Mouse (Mus musculus): ENCODE measurements at regions not wholly inside any gene's neighbourhood (a gene's known extent, or its start where the extent isn't known, plus 50 kb on each side); places are given as distances from the start of the nearest gene placed in this dataset.

DNA sequence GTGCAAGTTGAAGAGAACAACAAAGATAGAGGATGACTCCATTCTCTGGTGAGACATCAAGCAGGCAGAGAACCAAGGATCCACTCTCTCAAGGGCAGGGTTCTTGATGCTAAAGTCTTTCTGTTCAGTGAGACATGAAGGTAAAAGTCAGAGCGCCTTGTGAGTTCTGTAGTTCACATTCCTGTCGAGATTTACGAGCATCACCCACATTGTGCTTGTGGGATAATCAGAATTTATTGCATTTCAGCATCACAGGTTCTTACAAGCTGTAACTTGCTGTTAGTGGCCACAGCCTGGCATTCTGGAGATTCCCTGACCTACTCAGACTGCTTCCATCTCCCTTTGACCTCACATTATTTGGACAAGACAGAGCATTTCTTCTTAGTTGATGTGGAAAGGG lies 540.9 kb upstream of the Atp2b1 start:
- no peaks in the 10 kb centered on the region for H3K9me3 ChIP-seq (ENCODE audit: control insufficient read depth, low read length)
- no peak overlapping the region for H3K9ac ChIP-seq (ENCODE audit: low read length)
- H3K27me3 ChIP-seq (ENCODE audit: control insufficient read depth, insufficient read depth, low read length): no peaks in the 10 kb centered on the region
- 82% methylated on average over 3 of the region's 3 CpGs for WGBS
- H3K36me3 ChIP-seq (ENCODE audit: control insufficient read depth, insufficient read depth, low read length): no peaks in the 10 kb centered on the region
- peaks cover 0 to 3% of the 10 kb centered on the region in 2 experiments; a peak in 2 of 4 replicates for H3K4me1 ChIP-seq (ENCODE audit: control insufficient read depth in 2 of 2, insufficient read depth in 2 of 2, low read length in 2 of 2)
- no peak overlapping the region for H3K4me2 ChIP-seq (ENCODE audit: low read length)
- no peak overlapping the region for H3K27ac ChIP-seq (replicated peaks in 1 of 2; ENCODE audit: control insufficient read depth in 1 of 2, insufficient read depth in 1 of 2, low read depth in 2 of 2, low read length in 2 of 2)
- ATAC-seq (ENCODE audit: insufficient number of reproducible peaks, insufficient read depth, low FRiP score, low read depth): no peak
- no peak overlapping the region for H3K4me3 ChIP-seq (ENCODE audit: control insufficient read depth in 1 of 2, insufficient read depth in 1 of 2, low read depth in 1 of 2, low read length in 2 of 2)

DNA sequence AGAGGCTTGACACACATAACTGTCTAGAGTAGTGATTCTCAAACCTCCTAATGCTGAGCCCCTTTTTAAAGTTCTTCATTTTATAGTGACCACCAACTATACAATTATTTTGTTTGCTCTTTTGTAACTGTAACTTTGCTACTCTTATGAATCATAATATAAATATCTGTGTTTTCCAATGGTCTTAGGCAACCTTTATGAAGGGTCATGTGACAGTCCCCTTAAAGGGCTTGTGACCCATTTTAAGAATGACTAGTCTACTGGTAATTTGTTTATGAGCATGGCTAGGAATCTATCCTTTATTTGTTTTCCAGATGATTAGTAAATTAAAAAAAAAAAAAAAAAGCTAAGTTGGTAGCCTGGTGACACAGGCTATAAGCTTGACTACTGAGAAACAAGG lies 539.5 kb upstream of the Atp2b1 start:
- peaks cover 0 to 3% of the 10 kb centered on the region in 2 experiments; a peak in 2 of 4 replicates for H3K4me1 ChIP-seq (ENCODE audit: control insufficient read depth in 2 of 2, insufficient read depth in 2 of 2, low read length in 2 of 2)
- no peak overlapping the region for H3K27ac ChIP-seq (replicated peaks in 1 of 2; ENCODE audit: control insufficient read depth in 1 of 2, insufficient read depth in 1 of 2, low read depth in 2 of 2, low read length in 2 of 2)
- no peaks in the 10 kb centered on the region for H3K9me3 ChIP-seq (ENCODE audit: control insufficient read depth, low read length)
- no peaks in the 10 kb centered on the region for H3K27me3 ChIP-seq (ENCODE audit: control insufficient read depth, insufficient read depth, low read length)
- no peak overlapping the region for H3K9ac ChIP-seq (ENCODE audit: low read length)
- ATAC-seq (ENCODE audit: insufficient number of reproducible peaks, insufficient read depth, low FRiP score, low read depth): no peak
- no peak overlapping the region for H3K4me2 ChIP-seq (ENCODE audit: low read length)
- H3K4me3 ChIP-seq (ENCODE audit: control insufficient read depth in 1 of 2, insufficient read depth in 1 of 2, low read depth in 1 of 2, low read length in 2 of 2): no peak overlapping the region
- H3K36me3 ChIP-seq (ENCODE audit: control insufficient read depth, insufficient read depth, low read length): no peaks in the 10 kb centered on the region

DNA sequence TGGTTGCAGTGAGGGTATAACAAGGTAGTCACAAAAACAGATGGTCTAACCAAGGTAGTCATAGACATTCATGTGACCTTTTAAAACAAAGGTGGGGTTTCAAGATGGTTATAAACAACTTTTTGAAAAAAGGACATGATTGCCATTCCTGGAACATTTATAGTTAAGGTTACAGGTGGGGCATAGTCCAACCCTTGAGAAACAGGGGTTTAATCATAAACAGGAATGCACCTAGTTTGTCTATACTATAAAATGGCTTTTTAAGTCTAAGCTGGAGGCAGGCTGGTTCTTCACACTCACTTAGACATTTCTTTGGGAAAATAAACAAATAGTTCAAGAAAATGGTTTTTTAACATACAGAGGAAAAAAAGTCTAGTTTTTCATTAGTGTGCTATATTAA lies 525.7 kb upstream of the Atp2b1 start:
- Histone ChIP-seq H3K4me1 (ENCODE audit: control insufficient read depth in 2 of 2, insufficient read depth in 2 of 2, low read length in 2 of 2) (no peaks in the 10 kb centered on the region), H3K36me3 (ENCODE audit: control insufficient read depth, insufficient read depth, low read length) (no peaks in the 10 kb centered on the region), H3K9me3 (ENCODE audit: control insufficient read depth, low read length) (no peaks in the 10 kb centered on the region), H3K27ac (replicated peaks in 1 of 2; ENCODE audit: control insufficient read depth in 1 of 2, insufficient read depth in 1 of 2, low read depth in 2 of 2, low read length in 2 of 2) (no peak overlapping the region), H3K9ac (ENCODE audit: low read length) (no peak overlapping the region), H3K4me2 (ENCODE audit: low read length) (no peak overlapping the region), H3K27me3 (ENCODE audit: control insufficient read depth, insufficient read depth, low read length) (no peaks in the 10 kb centered on the region), H3K4me3 (ENCODE audit: control insufficient read depth in 1 of 2, insufficient read depth in 1 of 2, low read depth in 1 of 2, low read length in 2 of 2) (no peak overlapping the region)
- no peak for ATAC-seq (ENCODE audit: insufficient number of reproducible peaks, insufficient read depth, low FRiP score, low read depth)

DNA sequence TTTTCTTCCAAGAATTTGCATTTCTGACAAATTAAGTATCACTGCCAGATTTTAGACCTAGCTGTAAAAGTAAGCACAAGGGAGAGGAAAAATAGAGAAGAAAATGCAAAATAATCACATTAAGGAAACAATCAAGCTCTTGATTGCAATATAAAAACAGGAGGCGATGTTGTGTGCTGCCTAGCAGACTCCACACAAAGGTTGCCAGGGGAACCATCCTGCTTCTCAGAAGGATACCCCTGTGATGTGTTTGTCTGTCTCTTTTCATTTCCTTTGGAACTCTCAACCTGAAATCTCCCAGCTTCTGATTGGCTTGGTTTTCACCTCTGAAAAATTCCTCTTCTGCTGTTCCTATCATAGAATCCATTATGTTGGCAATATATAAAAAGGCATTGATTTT lies 514.3 kb upstream of the Atp2b1 start:
- no peak for ATAC-seq (ENCODE audit: insufficient number of reproducible peaks, insufficient read depth, low FRiP score, low read depth)
- 67% methylated on average over 1 of the region's 1 CpGs for WGBS

DNA sequence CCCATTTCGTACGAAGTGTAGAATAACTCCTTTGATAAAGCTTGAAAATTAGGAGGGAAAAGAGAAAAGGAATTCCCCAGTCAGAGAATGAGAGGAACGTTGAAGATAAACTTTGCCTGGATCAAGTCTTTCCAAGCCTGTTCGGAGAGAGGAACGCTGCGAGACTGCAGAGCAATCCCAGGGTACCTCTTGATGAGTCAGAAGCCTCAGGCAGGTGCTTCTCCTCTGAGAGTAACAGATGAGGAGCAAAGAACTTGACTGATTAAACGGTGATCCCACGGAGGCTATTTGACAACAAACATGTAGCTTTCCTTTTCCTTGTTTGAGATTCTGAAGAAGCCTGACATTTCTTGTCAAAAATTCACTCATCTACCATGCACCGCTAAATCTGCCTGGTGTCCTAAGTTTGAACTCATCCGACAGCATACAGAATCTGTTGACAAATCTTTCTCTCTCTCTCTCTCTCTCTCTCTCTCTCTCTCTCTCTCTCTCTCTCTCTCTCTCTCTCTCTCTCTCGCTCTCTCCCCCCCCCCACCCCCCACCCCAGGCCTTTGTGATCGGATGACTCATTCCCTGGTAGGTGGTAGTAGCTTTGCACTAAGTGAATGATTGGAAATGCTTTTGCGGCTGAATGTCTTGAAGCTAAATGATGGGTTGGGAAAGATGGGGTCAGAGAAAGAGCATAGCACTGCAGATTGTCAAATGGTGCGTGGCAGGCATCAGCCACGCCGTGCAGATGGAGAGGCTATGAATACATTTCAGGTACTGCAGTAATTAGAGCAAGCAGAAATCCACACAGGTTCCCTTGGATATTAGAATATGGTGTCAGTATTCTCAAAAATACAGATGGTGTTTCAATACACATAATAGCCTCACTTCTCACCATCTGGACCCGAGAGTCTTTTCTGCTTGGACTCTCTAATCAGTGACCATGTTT lies 496.1 kb upstream of the Atp2b1 start:
- Histone ChIP-seq H3K9ac (ENCODE audit: low read length) (no peak overlapping the region), H3K4me2 (ENCODE audit: low read length) (no peak overlapping the region), H3K4me1 (ENCODE audit: control insufficient read depth in 2 of 2, insufficient read depth in 2 of 2, low read length in 2 of 2) (no peaks in the 10 kb centered on the region), H3K27ac (replicated peaks in 1 of 2; ENCODE audit: control insufficient read depth in 1 of 2, insufficient read depth in 1 of 2, low read depth in 2 of 2, low read length in 2 of 2) (no peak overlapping the region), H3K4me3 (ENCODE audit: control insufficient read depth in 1 of 2, insufficient read depth in 1 of 2, low read depth in 1 of 2, low read length in 2 of 2) (no peak overlapping the region), H3K27me3 (ENCODE audit: control insufficient read depth, insufficient read depth, low read length) (no peaks in the 10 kb centered on the region), H3K36me3 (ENCODE audit: control insufficient read depth, insufficient read depth, low read length) (no peaks in the 10 kb centered on the region), H3K9me3 (ENCODE audit: control insufficient read depth, low read length) (no peaks in the 10 kb centered on the region)
- no peak for ATAC-seq (ENCODE audit: insufficient number of reproducible peaks, insufficient read depth, low FRiP score, low read depth)
- WGBS: 59% methylated on average over 16 of the region's 17 CpGs

More for the DNA sequence above, 514.3 kb upstream of the Atp2b1 start:
- Histone ChIP-seq H3K27ac (replicated peaks in 1 of 2; ENCODE audit: control insufficient read depth in 1 of 2, insufficient read depth in 1 of 2, low read depth in 2 of 2, low read length in 2 of 2) (no peak overlapping the region), H3K9ac (ENCODE audit: low read length) (no peak overlapping the region), H3K4me3 (ENCODE audit: control insufficient read depth in 1 of 2, insufficient read depth in 1 of 2, low read depth in 1 of 2, low read length in 2 of 2) (no peak overlapping the region), H3K4me1 (ENCODE audit: control insufficient read depth in 2 of 2, insufficient read depth in 2 of 2, low read length in 2 of 2) (no peaks in the 10 kb centered on the region), H3K36me3 (ENCODE audit: control insufficient read depth, insufficient read depth, low read length) (no peaks in the 10 kb centered on the region), H3K4me2 (ENCODE audit: low read length) (no peak overlapping the region), H3K27me3 (ENCODE audit: control insufficient read depth, insufficient read depth, low read length) (no peaks in the 10 kb centered on the region), H3K9me3 (ENCODE audit: control insufficient read depth, low read length) (no peaks in the 10 kb centered on the region)

DNA sequence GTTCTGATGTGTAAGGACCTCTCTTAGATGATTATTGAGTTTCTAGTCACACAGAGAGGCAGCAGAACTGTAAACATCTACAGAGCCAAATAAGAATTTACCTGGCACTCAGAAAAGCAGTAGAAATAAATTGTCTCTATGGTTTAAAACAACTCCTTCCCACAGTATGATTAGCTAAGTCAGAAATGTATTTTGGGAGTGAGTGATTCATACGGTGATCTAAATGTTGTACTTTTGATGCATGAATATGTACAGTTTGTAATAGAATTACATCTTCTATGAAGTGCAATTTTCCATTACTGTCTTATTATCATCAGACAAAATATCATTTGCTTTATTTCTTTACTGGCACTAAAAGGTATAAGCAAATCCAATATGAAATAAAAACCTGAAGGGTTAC lies 489.8 kb upstream of the Atp2b1 start:
- Histone ChIP-seq H3K4me1 (ENCODE audit: control insufficient read depth in 2 of 2, insufficient read depth in 2 of 2, low read length in 2 of 2) (no peaks in the 10 kb centered on the region), H3K27ac (replicated peaks in 1 of 2; ENCODE audit: control insufficient read depth in 1 of 2, insufficient read depth in 1 of 2, low read depth in 2 of 2, low read length in 2 of 2) (no peak overlapping the region), H3K9ac (ENCODE audit: low read length) (no peak overlapping the region), H3K36me3 (ENCODE audit: control insufficient read depth, insufficient read depth, low read length) (no peaks in the 10 kb centered on the region), H3K4me3 (ENCODE audit: control insufficient read depth in 1 of 2, insufficient read depth in 1 of 2, low read depth in 1 of 2, low read length in 2 of 2) (no peak overlapping the region), H3K4me2 (ENCODE audit: low read length) (no peak overlapping the region), H3K9me3 (ENCODE audit: control insufficient read depth, low read length) (no peaks in the 10 kb centered on the region), H3K27me3 (ENCODE audit: control insufficient read depth, insufficient read depth, low read length) (no peaks in the 10 kb centered on the region)
- ATAC-seq (ENCODE audit: insufficient number of reproducible peaks, insufficient read depth, low FRiP score, low read depth): no peak
- WGBS: 87% methylated on average over 1 of the region's 1 CpGs

DNA sequence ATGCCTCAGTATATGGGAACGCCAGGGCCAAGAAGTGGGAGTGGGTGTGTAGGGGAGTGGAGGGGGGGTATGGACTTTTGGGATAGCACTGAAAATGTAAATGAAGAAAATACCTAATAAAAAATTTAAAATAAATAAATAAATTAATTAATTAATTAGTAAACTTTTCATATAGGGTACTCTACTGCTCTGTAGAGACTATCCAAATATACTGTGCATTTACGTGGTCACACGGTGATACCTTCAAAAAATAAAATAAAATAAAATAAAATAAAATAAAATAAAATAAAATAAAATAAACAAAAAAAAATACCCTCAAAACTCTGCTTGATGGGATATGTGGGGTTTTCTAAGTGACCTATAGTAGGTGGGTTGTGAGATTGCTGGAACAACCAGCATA lies 479.2 kb upstream of the Atp2b1 start:
- Histone ChIP-seq H3K4me3 (ENCODE audit: control insufficient read depth in 1 of 2, insufficient read depth in 1 of 2, low read depth in 1 of 2, low read length in 2 of 2) (no peak overlapping the region), H3K27ac (replicated peaks in 1 of 2; ENCODE audit: control insufficient read depth in 1 of 2, insufficient read depth in 1 of 2, low read depth in 2 of 2, low read length in 2 of 2) (no peak overlapping the region), H3K4me1 (ENCODE audit: control insufficient read depth in 2 of 2, insufficient read depth in 2 of 2, low read length in 2 of 2) (no peaks in the 10 kb centered on the region), H3K4me2 (ENCODE audit: low read length) (no peak overlapping the region), H3K9ac (ENCODE audit: low read length) (no peak overlapping the region), H3K36me3 (ENCODE audit: control insufficient read depth, insufficient read depth, low read length) (no peaks in the 10 kb centered on the region), H3K27me3 (ENCODE audit: control insufficient read depth, insufficient read depth, low read length) (no peaks in the 10 kb centered on the region), H3K9me3 (ENCODE audit: control insufficient read depth, low read length) (no peaks in the 10 kb centered on the region)
- 88% methylated on average over 3 of the region's 3 CpGs for WGBS
- no peak for ATAC-seq (ENCODE audit: insufficient number of reproducible peaks, insufficient read depth, low FRiP score, low read depth)

DNA sequence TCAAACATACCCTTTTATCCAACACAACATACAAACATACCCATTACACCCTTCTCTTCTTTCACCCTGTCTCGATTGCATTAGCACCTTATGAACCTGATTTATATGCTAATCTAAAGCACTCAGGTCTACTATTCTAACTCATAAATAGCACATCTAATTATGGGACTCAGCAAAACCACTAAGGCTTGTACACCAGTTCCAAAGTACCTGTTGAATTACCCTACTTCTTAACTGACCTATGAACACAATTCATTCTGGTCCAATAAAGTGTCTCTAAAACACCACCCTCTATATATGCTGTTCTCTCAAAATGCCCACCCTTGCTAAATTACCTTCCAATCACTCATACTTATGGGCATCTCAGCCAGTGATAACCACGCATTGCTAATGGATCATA lies 452.7 kb upstream of the Atp2b1 start:
- H3K27me3 ChIP-seq (ENCODE audit: control insufficient read depth, insufficient read depth, low read length): no peaks in the 10 kb centered on the region
- no peak for ATAC-seq (ENCODE audit: insufficient number of reproducible peaks, insufficient read depth, low FRiP score, low read depth)
- H3K4me2 ChIP-seq (ENCODE audit: low read length): no peak overlapping the region
- H3K9ac ChIP-seq (ENCODE audit: low read length): no peak overlapping the region
- H3K4me1 ChIP-seq (ENCODE audit: control insufficient read depth in 2 of 2, insufficient read depth in 2 of 2, low read length in 2 of 2): no peaks in the 10 kb centered on the region
- WGBS: 75% methylated on average over 2 of the region's 2 CpGs
- no peak overlapping the region for H3K27ac ChIP-seq (replicated peaks in 1 of 2; ENCODE audit: control insufficient read depth in 1 of 2, insufficient read depth in 1 of 2, low read depth in 2 of 2, low read length in 2 of 2)
- no peaks in the 10 kb centered on the region for H3K9me3 ChIP-seq (ENCODE audit: control insufficient read depth, low read length)
- no peak overlapping the region for H3K4me3 ChIP-seq (ENCODE audit: control insufficient read depth in 1 of 2, insufficient read depth in 1 of 2, low read depth in 1 of 2, low read length in 2 of 2)
- no peaks in the 10 kb centered on the region for H3K36me3 ChIP-seq (ENCODE audit: control insufficient read depth, insufficient read depth, low read length)
